Mouse (Mus musculus): ENCODE results near the gene Tmod2.

GRCm38 (mm10) chr9:75630823-75631454, 19.8 kb upstream of the Tmod2 start:
- TF ChIP-seq CTCF (IDR thresholded peaks at IDR 0.05; ENCODE audit: borderline replicate concordance, insufficient read depth, low read length) (no peak), POLR2A (IDR thresholded peaks at IDR 0.05; ENCODE audit: low read depth, low read length) (no peak)
